In genomic region chr7:102488161-102488560, GRCm38 (mm10) we compare ENCODE assay signal across 23 mouse cellular contexts. TPM values are rescaled to one million over a fixed set of nuclear protein-coding genes. Genes with fewer than 3 reads are reported as not detected.
"Had no signal": no experiment of that assay in that cellular context is flagged by ENCODE, and none has a peak within 500 bp of the region (broad histone marks: within the 10 kb centered on the region; RNA-seq: fewer than 3 reads in every experiment).

Gene Olfr544, minus strand, starts transcription at chr7:102488313.

- H3K9me3 ChIP-seq: midbrain, embryonic 10.5 days; midbrain, embryonic 12.5 days; neural tube, embryonic 13.5 days; neural tube, embryonic 15.5 days had no signal

- H3K4me1 ChIP-seq: midbrain, embryonic 10.5 days; midbrain, embryonic 12.5 days; neural tube, embryonic 13.5 days; neural tube, embryonic 15.5 days had no signal

- DNase-seq: lung, adult 18-20 months; lung, embryonic 14.5 days; lung, postnatal 10 days; lung, postnatal 4 days; midbrain, embryonic 14.5 days; retina, postnatal 1 day; right cerebral cortex, adult 18-20 months; right cerebral cortex, postnatal 25 days; right cerebral cortex, postnatal 4 days; spleen, adult 18-20 months; thymus, adult 18-20 months; thymus, postnatal 14 days; thymus, postnatal 36 days had no signal

- H3K36me3 ChIP-seq: midbrain, embryonic 10.5 days; midbrain, embryonic 12.5 days; neural tube, embryonic 13.5 days; neural tube, embryonic 15.5 days had no signal

- ATAC-seq: midbrain, embryonic 16.5 days had no signal

- H3K4me3 ChIP-seq: midbrain, embryonic 10.5 days; midbrain, embryonic 12.5 days; myocyte; neural tube, embryonic 13.5 days; neural tube, embryonic 15.5 days had no signal

- H3K27me3 ChIP-seq: midbrain, embryonic 12.5 days; neural tube, embryonic 13.5 days; neural tube, embryonic 15.5 days had no signal

RNA-seq across cellular contexts. Expression of gene Olfr544, which starts in this region (rescaled TPM):
- polyA plus RNA-seq: myocyte; neural tube, embryonic 13.5 days; small intestine, adult 2 months; stomach, embryonic 14.5 days; thymus, postnatal 0 days; urinary bladder, adult 2 months had no signal
